Mouse (Mus musculus): ENCODE results near the gene Phldb2. TPM values are rescaled to one million over a fixed set of nuclear protein-coding genes. Genes with fewer than 3 reads are reported as not detected.

The Phldb2 gene
- polyA plus RNA-seq, 1 experiment, result 4.7 TPM

DNA sequence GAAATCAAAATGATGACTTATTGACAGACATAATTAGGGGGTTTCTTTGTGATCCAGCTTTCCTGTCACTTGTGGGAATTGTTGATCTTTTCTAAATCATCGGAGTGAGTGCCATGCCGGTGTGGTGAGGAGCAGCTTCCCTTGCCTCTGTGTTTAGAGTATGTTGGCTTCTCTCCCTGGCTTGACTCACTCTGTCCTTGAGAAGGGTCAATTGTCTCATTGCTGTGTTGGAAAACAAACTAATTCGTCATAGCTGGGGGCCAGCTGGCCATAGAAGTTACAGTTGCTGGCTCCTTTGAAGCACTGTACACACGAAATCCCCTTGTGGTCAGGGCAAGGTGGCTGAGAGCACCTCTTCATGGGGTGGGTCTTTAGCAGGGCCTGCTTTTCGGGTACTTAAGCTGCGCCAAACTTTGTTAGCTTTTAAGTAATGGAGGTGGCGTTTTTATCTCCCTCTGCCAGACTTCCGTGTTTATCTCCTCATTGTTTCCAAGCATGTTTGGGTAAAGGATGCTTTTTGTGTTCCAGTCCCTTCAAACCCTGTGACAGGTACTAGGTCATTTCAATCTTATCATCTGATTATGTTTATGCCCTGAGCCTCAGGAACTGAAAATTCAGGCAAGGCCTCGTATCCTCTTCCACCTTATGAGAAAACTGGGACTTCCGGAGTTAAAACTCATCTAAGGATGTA, 82.0 kb downstream of the Phldb2 start:
- Histone ChIP-seq H3K27me3 (ENCODE audit: control insufficient read depth, insufficient read depth, low read length) (no peaks in the 10 kb centered on the region), H3K27ac (ENCODE audit: insufficient read depth, low read length) (no peak overlapping the region), H3K4me1 (ENCODE audit: control insufficient read depth, insufficient read depth, low read length) (no peaks in the 10 kb centered on the region), H3K4me3 (replicated peaks; ENCODE audit: insufficient read depth, low read depth, low read length) (no peak overlapping the region)
- no peak for DNase-seq
- TF ChIP-seq POLR2A (IDR thresholded peaks at IDR 0.05; ENCODE audit: borderline replicate concordance, insufficient read depth, low read length) (no peak), CTCF (IDR thresholded peaks at IDR 0.05; ENCODE audit: borderline replicate concordance, insufficient read depth, low read depth, low read length) (no peak)
- WGBS, result 73% methylated on average over 10 of the region's 10 CpGs

- Histone ChIP-seq H3K27ac (ENCODE audit: insufficient read depth, low read length) (no peak overlapping the region), H3K4me3 (replicated peaks; ENCODE audit: insufficient read depth, low read depth, low read length) (no peak overlapping the region), H3K4me1 (ENCODE audit: control insufficient read depth, insufficient read depth, low read length) (no peaks in the 10 kb centered on the region), H3K27me3 (ENCODE audit: control insufficient read depth, insufficient read depth, low read length) (no peaks in the 10 kb centered on the region)
- 73% methylated on average over 2 of the region's 2 CpGs for WGBS
- TF ChIP-seq POLR2A (IDR thresholded peaks at IDR 0.05; ENCODE audit: borderline replicate concordance, insufficient read depth, low read length), result no peak
- TF ChIP-seq CTCF (IDR thresholded peaks at IDR 0.05; ENCODE audit: borderline replicate concordance, insufficient read depth, low read depth, low read length), result no peak
- no peak for DNase-seq
These were observed 82.7 kb downstream of the Phldb2 start for GRCm38 (mm10) chr16:45870651-45871050.

GRCm38 (mm10) chr16:45869044-45869443, 84.4 kb downstream of the Phldb2 start:
- Histone ChIP-seq H3K27me3 (ENCODE audit: control insufficient read depth, insufficient read depth, low read length) (no peaks in the 10 kb centered on the region), H3K27ac (ENCODE audit: insufficient read depth, low read length) (no peak overlapping the region), H3K4me1 (ENCODE audit: control insufficient read depth, insufficient read depth, low read length) (no peaks in the 10 kb centered on the region), H3K4me3 (replicated peaks; ENCODE audit: insufficient read depth, low read depth, low read length) (no peak overlapping the region)
- TF ChIP-seq CTCF (IDR thresholded peaks at IDR 0.05; ENCODE audit: borderline replicate concordance, insufficient read depth, low read depth, low read length), result no peak
- no peak for TF ChIP-seq POLR2A (IDR thresholded peaks at IDR 0.05; ENCODE audit: borderline replicate concordance, insufficient read depth, low read length)
- WGBS, result 81% methylated on average over 3 of the region's 3 CpGs
- DNase-seq, result no peak

GRCm38 (mm10) chr16:45857277-45857863, 96.0 kb downstream of the Phldb2 start:
- Histone ChIP-seq H3K27ac (ENCODE audit: insufficient read depth, low read length) (no peak overlapping the region), H3K27me3 (ENCODE audit: control insufficient read depth, insufficient read depth, low read length) (no peaks in the 10 kb centered on the region), H3K4me3 (replicated peaks; ENCODE audit: insufficient read depth, low read depth, low read length) (no peak overlapping the region), H3K4me1 (ENCODE audit: control insufficient read depth, insufficient read depth, low read length) (no peaks in the 10 kb centered on the region)
- TF ChIP-seq CTCF (IDR thresholded peaks at IDR 0.05; ENCODE audit: borderline replicate concordance, insufficient read depth, low read depth, low read length) (no peak), POLR2A (IDR thresholded peaks at IDR 0.05; ENCODE audit: borderline replicate concordance, insufficient read depth, low read length) (no peak)
- WGBS, result 54% methylated on average over 5 of the region's 5 CpGs
- no peak for DNase-seq

DNA sequence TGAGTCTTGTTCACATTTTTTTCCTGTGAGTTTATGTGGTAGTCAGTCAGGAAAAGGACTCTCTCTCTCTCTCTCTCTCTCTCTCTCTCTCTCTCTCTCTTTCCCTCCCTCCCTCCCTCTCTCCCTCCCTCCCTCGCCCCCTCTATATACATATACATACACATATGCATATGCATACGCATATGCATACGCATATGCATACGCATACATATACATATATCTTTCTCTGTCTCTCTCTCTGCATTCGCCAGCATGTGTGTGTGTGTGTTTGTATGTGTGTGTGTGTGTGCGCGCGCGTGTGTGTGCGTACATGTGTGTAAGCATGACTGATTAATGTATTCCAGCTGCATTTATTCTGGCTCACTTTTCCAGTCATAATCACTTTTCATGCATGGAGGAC, 98.9 kb downstream of the Phldb2 start:
- Histone ChIP-seq H3K27ac (ENCODE audit: insufficient read depth, low read length) (no peak overlapping the region), H3K4me1 (ENCODE audit: control insufficient read depth, insufficient read depth, low read length) (no peaks in the 10 kb centered on the region), H3K27me3 (ENCODE audit: control insufficient read depth, insufficient read depth, low read length) (no peaks in the 10 kb centered on the region), H3K4me3 (replicated peaks; ENCODE audit: insufficient read depth, low read depth, low read length) (no peak overlapping the region)
- 80% methylated on average over 10 of the region's 10 CpGs for WGBS
- TF ChIP-seq CTCF (IDR thresholded peaks at IDR 0.05; ENCODE audit: borderline replicate concordance, insufficient read depth, low read depth, low read length) (no peak), POLR2A (IDR thresholded peaks at IDR 0.05; ENCODE audit: borderline replicate concordance, insufficient read depth, low read length) (no peak)
- DNase-seq, result no peak

DNA sequence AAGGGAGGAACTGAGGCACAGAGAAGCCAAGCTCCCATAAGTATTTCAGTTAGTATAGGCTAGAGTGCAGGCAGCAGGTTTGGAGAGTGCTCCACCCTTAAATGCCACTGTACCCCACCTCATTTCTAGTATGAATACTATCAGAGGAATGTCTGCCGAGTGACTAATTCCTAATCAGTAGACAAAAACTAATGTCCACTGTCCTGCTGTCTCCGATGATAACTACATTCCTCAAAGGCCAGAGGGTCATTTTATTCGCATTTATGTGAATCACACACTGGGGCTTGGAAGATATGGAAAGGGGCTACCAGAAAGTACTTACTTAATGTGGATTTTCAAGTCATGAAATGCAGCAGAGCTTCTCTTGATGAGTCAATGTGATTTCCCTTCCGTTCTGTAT, 104.4 kb downstream of the Phldb2 start:
- H3K4me3 ChIP-seq (replicated peaks; ENCODE audit: insufficient read depth, low read depth, low read length), result no peak overlapping the region

DNA sequence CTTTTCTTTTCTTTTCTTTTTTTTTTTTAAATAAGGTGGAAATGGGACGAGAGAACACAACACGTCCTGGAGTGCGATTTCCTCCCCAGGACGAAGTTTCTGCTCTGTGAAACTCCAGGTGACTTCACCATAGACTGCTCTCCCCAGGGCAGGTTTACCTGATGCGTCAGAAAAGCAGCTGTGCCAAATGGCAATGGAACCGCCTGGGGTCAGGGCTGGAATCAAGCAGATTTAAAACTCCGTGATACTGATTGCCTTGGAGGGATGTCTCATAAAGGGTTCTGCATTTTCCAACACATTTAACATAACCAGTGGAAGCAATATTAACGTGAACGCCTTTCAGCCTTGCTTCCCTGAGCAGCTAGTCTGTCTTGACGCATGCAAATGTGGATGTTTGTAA, 108.5 kb downstream of the Phldb2 start:
- Histone ChIP-seq H3K27me3 (ENCODE audit: control insufficient read depth, insufficient read depth, low read length) (no peaks in the 10 kb centered on the region), H3K4me1 (ENCODE audit: control insufficient read depth, insufficient read depth, low read length) (no peaks in the 10 kb centered on the region), H3K4me3 (replicated peaks; ENCODE audit: insufficient read depth, low read depth, low read length) (no peak overlapping the region), H3K27ac (ENCODE audit: insufficient read depth, low read length) (no peak overlapping the region)
- TF ChIP-seq POLR2A (IDR thresholded peaks at IDR 0.05; ENCODE audit: borderline replicate concordance, insufficient read depth, low read length), result no peak
- TF ChIP-seq CTCF (IDR thresholded peaks at IDR 0.05; ENCODE audit: borderline replicate concordance, insufficient read depth, low read depth, low read length), result no peak
- 20% methylated on average over 10 of the region's 10 CpGs for WGBS
- no peak for DNase-seq

More for the DNA sequence above, 104.4 kb downstream of the Phldb2 start:
- Histone ChIP-seq H3K4me1 (ENCODE audit: control insufficient read depth, insufficient read depth, low read length) (no peaks in the 10 kb centered on the region), H3K27ac (ENCODE audit: insufficient read depth, low read length) (no peak overlapping the region), H3K27me3 (ENCODE audit: control insufficient read depth, insufficient read depth, low read length) (no peaks in the 10 kb centered on the region)
- TF ChIP-seq POLR2A (IDR thresholded peaks at IDR 0.05; ENCODE audit: borderline replicate concordance, insufficient read depth, low read length) (no peak), CTCF (IDR thresholded peaks at IDR 0.05; ENCODE audit: borderline replicate concordance, insufficient read depth, low read depth, low read length) (no peak)
- DNase-seq, result no peak
- WGBS, result 82% methylated on average over 4 of the region's 4 CpGs

Measured in cerebellum, adult 2 months (tissue).